Mouse (Mus musculus): ENCODE results near the gene Olfr64.

Olfr64 gene

DNA sequence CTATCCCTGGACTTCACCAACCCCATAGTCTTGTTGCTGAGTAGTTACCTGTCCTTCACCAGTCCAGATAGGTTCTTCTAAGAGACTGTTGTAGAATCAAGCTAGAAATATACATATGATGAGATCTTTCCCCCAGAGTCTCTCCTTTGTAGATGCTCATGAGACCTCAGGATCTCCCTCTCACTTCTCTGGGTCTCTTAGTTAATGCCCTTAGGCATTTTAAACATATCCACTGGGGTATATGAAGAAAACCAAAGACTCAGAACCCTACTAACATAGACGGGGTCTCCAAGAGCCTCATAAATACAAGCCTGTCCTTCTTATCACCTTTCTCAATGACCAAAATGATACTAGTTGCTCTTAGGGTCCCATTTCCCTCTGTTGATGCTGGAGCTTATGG, at the start of gene Olfr64:
TSS of gene Olfr64 (minus strand) at position 101 of the 400 bp plus-strand sequence.
- no peak for DNase-seq (ENCODE audit: low spot score in 2 of 2)

- peak in 1 of 2 experiments; percentile 40 for DNase-seq (ENCODE audit: low spot score in 2 of 2)
Observed at GRCm38 (mm10) chr7:103942730-103943129, 48.4 kb upstream of the Olfr64 start.

- no peak for DNase-seq (ENCODE audit: low spot score in 2 of 2)
Observed at GRCm38 (mm10) chr7:103934264-103934663, 40.0 kb upstream of the Olfr64 start, which contains the start of gene Olfr632. Gene Olfr632, plus strand, starts transcription at chr7:103934347.

GRCm38 (mm10) chr7:103928525-103928924, 34.2 kb upstream of the Olfr64 start, which contains the start of gene Olfr631:
Gene Olfr631, plus strand, starts transcription at chr7:103928825.
- DNase-seq (ENCODE audit: low spot score in 2 of 2) = no peak

- no peak for DNase-seq (ENCODE audit: low spot score in 2 of 2)
Observed at GRCm38 (mm10) chr7:103915338-103915737, 21.1 kb upstream of the Olfr64 start.

DNA sequence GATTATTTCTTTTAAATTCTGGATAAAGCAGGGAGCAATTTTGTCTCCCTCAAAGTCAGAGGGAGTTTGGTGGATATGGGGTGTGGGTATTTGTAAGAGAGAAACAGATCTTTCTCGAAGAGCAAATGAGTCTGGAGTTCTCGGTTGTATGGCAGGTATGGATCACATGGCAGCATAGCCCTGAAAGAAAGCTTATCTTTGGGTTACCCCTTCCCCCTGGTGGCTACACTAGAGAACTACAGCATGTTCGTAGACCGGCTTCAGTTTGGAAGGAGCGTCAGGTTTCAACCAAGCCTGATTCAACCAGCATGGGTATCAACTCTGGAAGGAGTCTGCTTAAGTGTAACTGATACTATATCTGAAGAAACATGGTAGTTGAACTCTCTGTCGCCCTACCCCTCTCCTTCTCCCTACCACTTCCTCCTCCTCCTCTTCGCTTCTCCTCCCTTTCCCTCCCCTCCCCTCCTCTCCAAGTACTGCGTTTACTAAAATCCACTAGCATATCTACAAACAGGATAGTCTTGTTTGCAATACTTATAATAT, 18.8 kb upstream of the Olfr64 start:
- DNase-seq (ENCODE audit: low spot score in 2 of 2) = no peak

DNA sequence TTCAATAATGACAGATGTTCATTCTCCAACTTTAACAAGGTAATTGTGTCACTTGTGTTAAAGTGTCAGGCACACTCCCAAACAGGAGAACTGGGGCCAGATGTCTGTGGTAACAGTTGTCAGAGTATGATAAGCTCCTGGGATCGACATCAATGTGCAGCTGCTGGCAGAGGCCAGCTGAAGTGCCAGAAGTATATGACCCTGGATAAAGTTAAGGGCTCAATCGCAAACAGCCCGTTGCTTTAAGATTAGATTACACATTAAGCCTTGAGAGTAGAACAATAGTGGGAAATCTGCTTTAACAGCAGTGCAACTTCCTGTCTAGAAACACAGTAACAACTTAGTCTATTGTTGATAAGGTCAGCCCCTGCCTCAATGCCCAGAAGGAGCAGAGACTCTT, 15.8 kb upstream of the Olfr64 start:
- no peak for DNase-seq (ENCODE audit: low spot score in 2 of 2)

DNA sequence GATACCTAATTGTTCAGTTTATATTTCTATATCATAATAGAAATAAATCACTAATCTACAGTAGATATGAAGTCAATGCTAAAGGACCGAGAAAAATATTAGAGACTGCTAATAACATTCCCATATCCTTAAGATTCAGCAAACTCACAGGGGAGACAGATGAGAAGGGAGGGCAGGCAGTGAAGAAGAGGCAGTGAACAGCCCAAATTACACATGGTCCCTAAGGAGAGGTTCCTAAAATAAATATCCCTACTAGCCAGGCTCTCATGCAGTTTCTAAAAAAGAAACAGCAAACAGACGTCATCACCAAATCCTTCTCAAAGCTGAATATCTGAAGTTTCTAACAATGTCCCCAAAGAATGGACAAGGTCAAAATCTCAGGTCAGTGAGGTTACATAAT, 8.9 kb upstream of the Olfr64 start, which contains the start of gene Olfr65:
TSS of gene Olfr65 (plus strand) at position 301 of the 400 bp plus-strand sequence.
- no peak for DNase-seq (ENCODE audit: low spot score in 2 of 2)

DNA sequence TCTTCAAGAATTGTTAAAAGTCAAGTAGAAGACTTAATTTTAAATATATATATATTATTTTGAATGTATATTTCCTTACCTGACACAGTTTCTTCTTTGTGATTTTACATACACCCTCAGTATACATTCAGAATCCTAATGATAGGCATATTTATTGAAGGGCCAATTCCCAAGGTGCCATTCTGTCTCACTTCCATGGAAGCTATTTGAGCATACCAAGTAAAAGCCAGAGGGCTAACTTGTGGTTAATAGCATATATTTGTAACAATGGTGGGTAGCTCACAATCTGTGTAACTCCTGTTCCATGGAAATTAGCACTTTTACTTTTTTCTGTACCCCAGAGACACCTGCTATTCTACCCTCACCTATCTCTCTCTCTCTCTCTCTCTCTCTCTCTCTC, 8.1 kb downstream of the Olfr64 start, which contains the start of gene Olfr66:
TSS of gene Olfr66 (minus strand) at position 101 of the 400 bp plus-strand sequence.
- DNase-seq (ENCODE audit: low spot score in 2 of 2) = no peak

- no peak for DNase-seq (ENCODE audit: low spot score in 2 of 2)
Observed at GRCm38 (mm10) chr7:103877093-103877492, 17.2 kb downstream of the Olfr64 start.

- DNase-seq (ENCODE audit: low spot score in 2 of 2) = no peak
Observed at GRCm38 (mm10) chr7:103874451-103874850, 19.8 kb downstream of the Olfr64 start.

DNA sequence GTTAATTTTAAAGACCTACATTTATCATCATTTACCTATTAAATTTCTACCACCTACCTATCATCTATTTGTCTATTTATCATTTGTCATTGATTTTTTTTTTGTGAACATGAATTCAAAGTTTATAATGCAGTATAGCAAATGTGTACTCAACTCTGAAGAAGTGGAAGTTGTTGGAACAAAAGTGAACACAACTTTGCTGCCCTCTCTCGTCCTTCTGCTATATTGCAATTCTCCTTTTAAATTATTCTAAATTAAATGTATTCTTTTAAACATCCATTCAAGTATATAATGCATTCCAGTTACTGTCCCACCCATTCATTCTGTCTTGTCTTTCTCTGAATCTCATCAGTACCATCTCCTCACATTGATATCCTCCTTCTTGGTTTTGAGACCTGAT, 21.2 kb downstream of the Olfr64 start:
- DNase-seq (ENCODE audit: low spot score in 2 of 2) = no peak

DNA sequence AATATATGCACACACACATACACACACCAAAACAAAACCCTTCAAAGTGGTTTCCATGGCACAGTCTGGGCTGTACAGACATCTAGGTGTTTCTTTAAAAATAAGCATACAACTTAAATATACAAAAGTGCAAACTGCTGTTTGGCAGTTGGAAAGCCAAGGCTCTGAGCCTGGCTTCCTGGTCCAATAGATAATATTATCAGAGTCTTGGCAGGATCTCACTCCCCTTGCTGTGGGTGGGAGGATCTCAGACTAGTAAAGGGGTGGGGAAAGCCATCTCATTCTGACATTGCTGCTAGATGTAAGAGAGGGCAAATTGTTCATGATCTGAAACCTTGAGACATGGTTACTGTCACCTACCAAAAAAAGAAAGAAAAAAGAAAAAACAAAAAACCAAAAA, 23.6 kb downstream of the Olfr64 start:
- no peak for DNase-seq (ENCODE audit: low spot score in 2 of 2)

- no peak for DNase-seq (ENCODE audit: low spot score in 2 of 2)
Observed at GRCm38 (mm10) chr7:103865716-103866115, 28.6 kb downstream of the Olfr64 start.

DNA sequence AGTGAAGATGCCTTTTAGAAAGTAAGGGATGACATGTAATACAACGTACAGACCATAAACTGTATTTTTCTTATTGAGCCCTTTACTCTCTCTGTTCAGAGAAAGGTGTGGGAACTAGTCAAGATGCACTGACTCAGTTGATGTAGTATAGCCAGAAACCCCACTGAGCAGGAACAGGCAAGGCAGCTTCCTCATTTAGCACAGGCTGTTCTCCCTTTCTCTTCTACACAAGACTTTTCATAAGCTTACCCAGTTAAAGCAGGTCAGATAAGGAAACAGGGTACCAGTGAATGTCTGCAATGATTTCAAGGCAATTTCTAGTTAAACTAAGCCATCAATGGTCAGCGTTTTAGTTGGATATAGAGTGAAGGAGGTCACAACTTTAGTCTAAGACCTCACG, 32.8 kb downstream of the Olfr64 start:
- no peak for DNase-seq (ENCODE audit: low spot score in 2 of 2)

- DNase-seq (ENCODE audit: low spot score in 2 of 2) = no peak
Observed at GRCm38 (mm10) chr7:103860855-103861254, 33.4 kb downstream of the Olfr64 start.

DNA sequence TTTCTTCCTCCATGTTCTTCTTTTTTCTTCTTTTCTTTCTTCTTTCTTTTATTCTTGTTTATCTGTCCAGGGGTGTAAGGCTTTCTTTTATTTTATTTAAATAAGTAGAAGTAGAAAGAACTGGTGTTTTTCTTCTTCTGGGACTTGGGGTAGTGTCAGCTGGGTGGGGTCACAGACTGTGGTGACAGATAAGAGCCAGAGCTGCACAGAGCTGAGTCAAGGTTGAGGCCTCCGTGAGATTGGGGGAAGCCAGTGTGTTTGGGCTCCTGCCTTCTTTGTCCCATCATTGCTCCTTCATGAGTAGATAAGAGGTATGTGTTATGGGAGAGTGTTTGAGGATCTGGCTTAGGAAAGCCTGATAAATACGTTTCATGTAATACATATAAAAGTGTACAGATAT, 35.2 kb downstream of the Olfr64 start:
- no peak for DNase-seq (ENCODE audit: low spot score in 2 of 2)

DNA sequence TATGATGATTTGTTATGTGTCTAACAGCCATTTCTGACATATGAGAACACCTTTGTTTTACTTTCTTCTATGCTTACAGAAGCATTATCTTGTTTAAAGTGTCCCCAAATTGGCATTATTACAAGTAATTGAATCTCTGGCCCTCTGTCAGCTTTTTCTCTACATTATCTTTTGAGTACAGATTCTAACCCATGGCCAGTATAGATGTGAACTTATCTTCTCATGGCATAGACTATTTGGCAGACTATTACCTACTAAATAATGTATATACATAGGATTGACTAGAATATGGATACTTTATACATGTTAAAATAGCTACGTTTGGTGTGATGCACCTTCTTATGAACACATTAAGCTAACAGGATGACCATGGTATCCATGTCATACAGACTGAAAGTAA, 39.6 kb downstream of the Olfr64 start:
- no peak for DNase-seq (ENCODE audit: low spot score in 2 of 2)

DNA sequence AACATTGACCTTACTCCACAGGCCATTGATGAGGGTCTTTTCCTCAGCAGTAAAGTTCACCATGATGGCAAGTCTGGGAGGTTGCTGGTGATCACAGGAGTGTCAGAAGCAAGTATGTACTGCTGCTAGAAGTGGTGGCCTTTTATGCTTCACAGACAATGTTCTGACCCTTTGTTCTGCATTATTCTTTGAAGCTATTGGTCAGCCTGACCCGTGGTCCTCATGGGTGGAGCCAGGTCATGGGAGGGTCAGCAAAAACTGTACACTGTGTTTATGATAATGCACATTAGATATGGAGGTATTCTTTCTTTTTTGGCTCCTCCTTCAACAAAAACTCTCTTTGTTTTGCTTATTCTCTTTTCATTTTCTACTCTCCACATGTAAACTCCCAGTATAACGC, 41.2 kb downstream of the Olfr64 start, which contains the start of gene Hbb-y:
TSS of gene Hbb-y (minus strand) at position 127 of the 400 bp plus-strand sequence.
- DNase-seq (ENCODE audit: low spot score in 2 of 2) = no peak

DNA sequence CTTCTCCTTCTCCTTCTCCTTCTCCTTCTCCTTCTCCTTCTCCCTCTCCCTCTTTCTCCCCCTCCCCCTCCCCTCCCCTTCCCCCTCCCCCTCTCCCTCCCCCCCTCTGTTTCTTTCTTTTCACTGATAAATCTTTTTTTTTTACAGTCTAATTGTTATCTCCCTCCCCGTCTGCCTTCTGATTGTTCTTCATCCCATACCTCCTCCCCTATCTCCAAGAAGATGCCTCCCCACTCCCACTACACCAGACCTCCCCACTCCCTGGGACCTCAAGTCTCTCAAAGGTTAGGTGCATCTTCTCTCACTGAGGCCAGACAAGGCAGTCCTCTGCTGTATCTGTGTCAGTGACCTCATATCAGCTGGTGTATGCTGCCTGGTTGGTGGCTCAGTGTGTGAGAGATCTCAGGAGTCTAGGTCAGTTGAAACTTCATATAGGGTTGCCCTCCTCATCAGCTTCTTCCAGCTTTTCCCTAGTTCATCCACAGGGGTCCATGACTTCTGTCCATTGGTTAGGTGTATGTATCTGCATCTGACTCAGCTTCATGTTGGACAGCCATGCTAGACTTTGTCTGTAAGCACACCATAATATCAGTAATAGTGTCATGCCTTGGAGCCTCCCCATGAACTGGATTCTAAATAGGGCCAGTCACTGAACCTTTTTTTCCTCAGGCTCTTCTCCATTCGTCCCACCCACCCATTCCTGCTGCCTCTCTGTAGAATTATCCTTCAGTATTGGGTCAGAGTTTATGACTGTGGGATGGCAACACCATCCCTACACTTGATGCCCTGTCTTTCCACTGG, 49.6 kb downstream of the Olfr64 start:
- DNase-seq (ENCODE audit: low spot score in 2 of 2) = no peak

DNA sequence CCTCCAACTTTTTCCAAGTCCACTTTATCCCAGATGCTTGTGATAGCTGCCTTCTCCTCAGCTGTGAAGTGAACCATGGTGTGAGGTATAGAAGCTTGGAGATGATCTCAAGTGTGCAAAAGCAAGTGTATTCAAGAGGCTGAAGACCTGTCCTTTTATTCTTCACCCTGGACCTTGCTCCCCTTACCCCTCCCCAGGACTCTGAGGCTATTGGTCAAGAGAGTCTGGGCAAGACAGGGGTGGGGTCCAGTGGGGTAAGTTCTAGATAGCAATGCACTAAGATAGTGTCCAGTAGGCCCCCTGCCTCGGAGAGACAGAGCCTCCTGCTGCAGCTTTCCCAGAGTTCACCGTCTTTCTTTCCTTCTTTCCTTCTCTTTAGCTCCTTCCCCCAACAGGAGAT, 51.3 kb downstream of the Olfr64 start, which contains the start of gene Hbb-bh1:
TSS of gene Hbb-bh1 (minus strand) at position 131 of the 400 bp plus-strand sequence.
- no peak for DNase-seq (ENCODE audit: low spot score in 2 of 2)

GRCm38 (mm10) chr7:103840268-103840667, 54.0 kb downstream of the Olfr64 start, which contains the start of gene Hbb-bh2:
Gene Hbb-bh2, minus strand, starts transcription at chr7:103840520.
- no peak for DNase-seq (ENCODE audit: low spot score in 2 of 2)

All from thymus, postnatal 10 days (tissue).